Mouse (Mus musculus) thymus, adult 18-20 months (tissue): ENCODE data around the gene Pnpla1.

ENCODE experiments used
- DNase-seq, 2 experiments: peaks; one replicate each; pipeline ENCODE4 v3.0.0; 2022; ENCODE audit warnings: mixed read lengths in 2 of 2

Gene Pnpla1

DNA sequence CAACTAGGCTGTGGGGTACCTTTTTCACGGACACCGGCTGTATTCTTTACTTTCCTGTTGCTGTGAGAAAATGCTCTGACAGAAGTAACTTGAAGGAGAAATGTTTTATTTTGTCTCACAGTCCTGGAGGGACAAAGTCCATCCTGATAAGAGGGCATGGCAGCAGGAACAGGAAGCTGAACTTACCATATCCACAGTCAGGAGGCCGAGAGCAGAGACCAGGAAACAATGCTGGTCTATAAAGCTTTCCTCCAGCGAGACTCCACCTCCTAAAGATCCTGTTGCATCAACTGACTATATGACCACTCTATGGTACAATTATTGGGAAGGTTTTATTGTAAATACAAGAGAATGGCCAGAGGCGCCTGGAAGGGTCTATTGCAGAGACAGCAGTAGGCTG lies 14.5 kb upstream of the Pnpla1 start:
- DNase-seq, result no peak

GRCm38 (mm10) chr17:28846974-28847617 lies 11.1 kb upstream of the Pnpla1 start:
- DNase-seq, result no peak

DNA sequence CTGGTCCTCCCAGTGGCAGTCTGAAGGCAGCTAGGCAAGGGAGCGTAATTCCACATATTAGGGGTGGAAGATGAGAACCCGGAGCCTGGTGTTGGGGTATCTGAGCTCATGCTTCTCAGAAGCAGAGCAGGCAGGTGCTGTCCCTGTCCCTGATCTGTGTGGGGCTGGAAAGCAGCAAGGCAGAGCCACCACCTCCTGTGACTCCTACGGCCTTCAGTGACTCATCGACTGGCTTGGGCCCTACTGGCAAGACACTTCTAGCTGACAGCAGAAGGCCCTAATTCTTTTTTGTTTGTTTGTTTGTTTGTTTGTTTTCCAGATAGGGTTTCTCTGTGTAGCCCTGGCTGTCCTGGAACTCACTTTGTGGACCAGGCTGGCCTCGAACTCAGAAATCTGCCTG lies 7.7 kb upstream of the Pnpla1 start:
- DNase-seq, result no peak

- no peak for DNase-seq
Measured at GRCm38 (mm10) chr17:28854377-28854776, 3.8 kb upstream of the Pnpla1 start.

- DNase-seq, result no peak
Measured at GRCm38 (mm10) chr17:28855166-28855885, 2.9 kb upstream of the Pnpla1 start.

GRCm38 (mm10) chr17:28856030-28856429 lies 2.2 kb upstream of the Pnpla1 start:
- DNase-seq, result no peak

DNA sequence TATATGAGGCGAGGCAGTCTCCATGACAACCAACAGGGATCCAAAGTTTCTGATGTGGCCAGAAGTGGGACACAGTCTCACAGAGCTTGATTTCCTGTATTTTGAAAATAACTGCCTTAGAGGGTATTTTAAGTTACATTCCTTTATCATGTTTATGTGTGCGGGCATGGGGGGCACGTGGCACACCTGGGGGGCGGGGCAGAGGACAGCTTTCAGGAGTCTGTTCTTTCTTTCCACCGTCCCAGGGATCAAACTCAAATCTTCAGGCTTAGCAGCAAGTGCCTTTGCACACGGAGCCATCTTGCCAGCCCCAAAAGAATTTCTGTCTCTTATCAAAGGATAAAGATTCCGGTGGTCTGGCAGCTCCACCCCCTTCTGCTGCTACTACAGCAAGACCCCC lies 5.7 kb downstream of the Pnpla1 start:
- no peak for DNase-seq

DNA sequence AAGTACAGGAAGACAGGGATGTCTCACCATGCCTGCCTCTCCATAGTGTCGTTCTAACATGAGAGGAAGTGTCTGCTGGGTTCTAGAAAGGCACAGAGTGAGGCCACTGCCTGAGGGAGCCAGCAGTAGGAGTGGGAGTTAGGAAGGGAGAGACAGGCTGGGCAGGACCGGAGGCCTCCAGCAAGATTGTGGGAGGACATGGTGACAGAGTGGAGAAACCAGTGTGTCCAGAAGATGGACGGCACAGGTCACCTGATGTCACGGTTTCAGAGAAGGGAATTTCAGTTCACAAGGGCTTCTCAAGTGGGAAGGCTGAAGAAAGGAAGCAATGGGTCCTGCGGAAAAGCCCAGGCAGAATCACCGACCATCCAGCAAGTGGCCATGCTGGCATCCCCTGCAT lies 6.3 kb downstream of the Pnpla1 start:
- no peak for DNase-seq

GRCm38 (mm10) chr17:28866921-28867320 lies 8.7 kb downstream of the Pnpla1 start:
- no peak for DNase-seq

DNA sequence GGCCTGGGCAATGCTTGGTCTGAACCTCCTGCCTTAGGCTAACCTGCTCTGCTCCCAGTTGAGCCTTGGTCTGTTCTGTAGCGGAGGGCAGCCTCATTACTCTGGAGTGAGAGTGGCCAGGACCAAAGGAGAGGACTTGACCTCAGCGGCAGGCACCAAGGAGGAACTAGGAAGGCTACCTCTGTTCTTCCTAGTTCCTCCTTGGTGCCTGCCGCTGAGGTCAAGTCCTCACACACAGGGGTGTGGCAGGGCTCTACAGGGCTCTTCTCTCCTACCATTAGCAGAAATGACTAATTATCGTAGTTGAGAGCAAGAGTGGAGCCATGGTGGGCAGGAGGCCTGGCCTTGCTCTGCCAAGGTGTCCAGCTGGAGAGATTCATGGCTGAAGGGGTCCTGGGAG lies 9.2 kb downstream of the Pnpla1 start:
- DNase-seq, result no peak

GRCm38 (mm10) chr17:28869412-28870110 lies 11.3 kb downstream of the Pnpla1 start:
- no peak for DNase-seq

- no peak for DNase-seq
Measured at GRCm38 (mm10) chr17:28870435-28870834, 12.2 kb downstream of the Pnpla1 start.

- DNase-seq, result no peak
Measured at GRCm38 (mm10) chr17:28871831-28872230, 13.6 kb downstream of the Pnpla1 start.

- no peak for DNase-seq
Measured at GRCm38 (mm10) chr17:28872322-28872721, 14.1 kb downstream of the Pnpla1 start.

GRCm38 (mm10) chr17:28874216-28874615 lies 16.0 kb downstream of the Pnpla1 start:
- no peak for DNase-seq

GRCm38 (mm10) chr17:28874825-28875224 lies 16.6 kb downstream of the Pnpla1 start:
- DNase-seq, result no peak

GRCm38 (mm10) chr17:28875316-28875715 lies 17.1 kb downstream of the Pnpla1 start:
- DNase-seq, result no peak

DNA sequence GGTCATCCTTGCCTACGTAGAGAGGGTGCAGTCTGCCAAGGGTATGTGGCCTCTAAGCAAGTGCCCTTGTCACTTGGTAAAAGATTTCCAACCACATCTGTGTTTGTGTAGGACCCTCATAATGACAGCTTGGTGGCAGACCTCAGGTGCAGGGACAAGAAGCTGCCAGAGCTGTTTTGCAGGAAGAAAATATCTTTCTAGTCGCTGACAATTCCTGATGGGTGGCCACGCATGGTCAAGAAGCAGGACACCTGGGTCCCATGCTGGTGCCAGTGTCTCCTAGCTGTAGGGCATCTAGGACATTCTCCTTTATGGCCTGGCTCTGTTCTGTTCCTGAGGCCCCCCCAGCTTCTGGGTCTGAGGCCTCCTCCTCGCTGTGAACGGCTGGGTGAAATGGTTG lies 18.1 kb downstream of the Pnpla1 start:
- DNase-seq, result no peak

DNA sequence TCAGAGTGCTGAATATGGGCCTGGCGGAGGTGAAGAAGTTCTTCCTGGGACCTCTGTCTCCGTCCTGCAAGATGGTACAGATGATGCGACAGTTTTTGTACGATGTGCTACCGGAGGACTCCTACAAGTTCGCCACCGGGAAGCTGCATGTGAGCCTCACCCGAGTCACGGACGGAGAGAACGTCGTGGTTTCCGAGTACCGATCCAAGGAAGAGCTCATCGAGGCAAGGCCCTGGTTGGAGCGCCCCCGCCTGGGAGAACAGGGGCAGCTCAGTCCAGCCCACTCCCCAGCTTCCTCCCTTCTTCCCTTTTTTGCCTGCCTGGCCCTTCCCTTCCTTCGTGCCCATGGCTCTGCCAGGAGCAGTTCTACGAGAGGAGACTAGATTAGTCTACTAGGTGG lies 18.6 kb downstream of the Pnpla1 start:
- DNase-seq, result no peak

DNA sequence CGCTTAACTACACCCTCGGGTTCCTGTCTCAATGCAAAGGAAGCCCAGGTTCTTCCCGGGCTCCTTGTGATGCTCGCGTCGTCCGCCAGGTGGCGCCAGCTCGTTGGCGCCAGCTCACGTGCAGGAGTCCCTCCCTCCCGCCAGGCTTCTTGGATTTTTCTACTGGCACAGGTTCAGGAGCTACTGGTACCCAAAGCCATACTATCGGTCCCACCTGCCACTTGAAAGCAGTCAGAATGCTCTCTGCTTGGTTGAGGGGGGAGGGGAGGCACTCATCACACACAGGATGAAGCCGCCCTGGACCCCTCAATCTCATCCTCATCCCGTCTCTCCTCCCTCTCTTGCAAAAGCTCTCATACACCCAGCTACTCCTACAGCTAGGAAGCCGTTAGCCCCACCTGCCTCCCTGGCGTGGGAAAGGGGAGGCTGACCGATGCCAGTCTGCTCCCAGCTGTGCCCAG lies 21.8 kb downstream of the Pnpla1 start:
- DNase-seq, result peak; percentile 39 to 42

DNA sequence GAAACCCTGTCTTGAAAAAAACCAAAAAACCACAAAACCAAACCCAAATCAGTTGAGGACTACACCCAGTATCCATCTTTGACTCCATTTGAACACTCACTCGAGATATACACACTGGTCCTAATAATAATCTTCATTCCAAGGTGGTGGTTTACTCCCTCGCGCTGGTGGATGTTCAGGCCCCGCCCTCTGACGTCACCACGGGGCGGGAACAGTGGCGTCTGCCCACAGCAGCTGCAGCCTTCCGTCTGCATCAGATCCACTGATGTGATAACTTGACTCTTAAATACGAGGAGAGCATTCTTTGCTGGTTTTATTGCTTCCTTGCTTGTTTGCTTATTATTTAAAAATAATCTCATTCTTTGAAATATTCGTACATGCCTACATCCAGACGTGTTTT lies 24.1 kb downstream of the Pnpla1 start:
- peak; percentile 36 to 55 for DNase-seq

DNA sequence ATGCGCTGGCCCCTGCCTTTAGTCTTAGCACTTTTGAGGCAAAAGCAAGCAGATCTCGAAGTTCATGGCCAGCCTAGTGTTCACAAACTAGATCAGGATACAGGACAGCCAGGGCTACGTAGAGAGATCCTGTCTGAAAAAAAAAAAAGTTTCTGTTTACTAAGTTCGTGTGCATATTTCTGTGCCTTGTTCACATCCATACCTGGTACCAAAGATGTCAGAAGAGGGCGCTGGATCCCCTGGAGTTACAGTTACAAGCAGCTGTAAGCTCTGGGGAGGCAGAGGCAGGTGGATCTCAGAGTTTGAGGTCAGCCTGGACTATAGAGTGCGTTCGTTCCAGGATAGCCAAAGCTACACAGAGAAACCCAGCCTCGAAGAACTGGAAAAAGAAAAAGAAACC lies 24.6 kb downstream of the Pnpla1 start:
- DNase-seq, result no peak

DNA sequence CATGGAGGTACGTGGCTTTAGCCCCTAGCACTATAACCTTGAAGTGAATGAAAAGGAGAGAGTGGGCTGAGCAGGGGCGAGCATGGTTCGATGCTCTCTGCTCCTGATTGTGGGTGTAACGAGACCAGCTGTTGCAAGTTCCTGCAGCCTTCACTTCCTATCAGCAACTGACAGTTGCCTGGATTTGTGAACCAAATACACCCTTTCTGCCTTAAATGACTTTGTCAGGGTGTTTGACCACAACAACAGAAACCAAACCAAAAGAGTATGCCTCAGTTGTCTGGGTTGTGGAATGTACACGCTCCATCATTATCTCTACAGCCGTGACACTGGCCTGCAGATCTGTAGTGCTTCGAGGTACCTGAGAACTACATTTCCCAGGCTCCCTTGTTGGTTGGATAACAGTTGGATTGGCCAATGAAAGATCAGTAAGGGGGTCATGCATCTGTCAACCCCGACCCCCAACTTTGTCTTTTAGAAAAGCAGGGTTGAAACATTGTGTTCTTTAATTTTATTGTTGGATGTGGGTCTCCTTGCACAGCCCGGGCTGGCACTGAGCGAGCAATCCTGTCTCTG lies 25.8 kb downstream of the Pnpla1 start:
- no peak for DNase-seq

DNA sequence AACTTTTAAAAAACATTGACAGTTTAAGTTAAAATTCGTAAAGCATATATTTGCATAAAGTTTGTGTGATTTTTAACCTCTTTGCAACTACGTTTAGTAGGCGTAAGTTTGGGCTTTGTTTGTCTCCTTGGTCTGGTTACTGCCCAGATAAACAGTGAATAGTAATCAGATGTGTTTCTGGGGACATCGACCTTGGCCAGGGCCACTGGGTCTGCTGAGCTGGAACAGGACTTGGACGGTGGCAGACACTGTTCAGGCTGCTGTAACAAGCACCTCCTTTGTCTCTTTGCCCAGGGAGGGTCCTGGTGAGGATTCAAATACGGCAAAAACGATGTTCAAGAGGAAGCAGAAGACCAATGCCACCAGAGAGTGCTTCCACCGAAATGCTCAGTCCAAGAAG lies 27.0 kb downstream of the Pnpla1 start:
- DNase-seq, result no peak
